Mouse (Mus musculus): ENCODE measurements around the gene Map3k3.
A peak's percentile ranks its signal among the peaks of the same experiment; 100 is the strongest.
"Not testable (repeated sequence)": the region's sequence is repeated elsewhere in the genome, so short reads cannot be mapped to it uniquely, and the experiment has no call there.

Gene Map3k3

GRCm38 (mm10) chr11:106192657-106193370 lies 108.4 kb downstream of the Map3k3 start:
- no peak for DNase-seq (ENCODE audit: low read depth, low spot score)

GRCm38 (mm10) chr11:106193371-106194154 lies 109.2 kb downstream of the Map3k3 start:
- DNase-seq (ENCODE audit: low read depth, low spot score): peak; percentile 99

- DNase-seq (ENCODE audit: low read depth, low spot score): no peak
Observed at GRCm38 (mm10) chr11:106194155-106194541, 109.7 kb downstream of the Map3k3 start.

- DNase-seq (ENCODE audit: low read depth, low spot score): no peak
Observed at GRCm38 (mm10) chr11:106194891-106195290, 110.5 kb downstream of the Map3k3 start.

- no peak for DNase-seq (ENCODE audit: low read depth, low spot score)
Observed at GRCm38 (mm10) chr11:106195341-106195740, 110.9 kb downstream of the Map3k3 start.

- DNase-seq (ENCODE audit: low read depth, low spot score): no peak
Observed at GRCm38 (mm10) chr11:106198277-106198676, 113.9 kb downstream of the Map3k3 start.

- not testable (repeated sequence) for DNase-seq (ENCODE audit: low read depth, low spot score)
Observed at GRCm38 (mm10) chr11:106199997-106200396, 115.6 kb downstream of the Map3k3 start.

- no peak for DNase-seq (ENCODE audit: low read depth, low spot score)
Observed at GRCm38 (mm10) chr11:106200756-106201155, 116.3 kb downstream of the Map3k3 start.

- no peak for DNase-seq (ENCODE audit: low read depth, low spot score)
Observed at GRCm38 (mm10) chr11:106201337-106202122, 117.1 kb downstream of the Map3k3 start.

GRCm38 (mm10) chr11:106202123-106202465 lies 117.7 kb downstream of the Map3k3 start, which contains the start of gene Strada:
Gene Strada (minus strand): TSS chr11:106202168.
- DNase-seq (ENCODE audit: low read depth, low spot score): no peak

All from mesoderm, embryonic 11.5 days (tissue).